Mouse (Mus musculus) limb, embryonic 14.5 days (tissue): Measurements from ENCODE around the gene Bscl2. TPM values are rescaled to one million over a fixed set of nuclear protein-coding genes. Genes with fewer than 3 reads are reported as not detected.

ENCODE experiments used
- ATAC-seq: fragments of 200-750 bp; cut with Nextera tagmentation; 2 replicates; pipeline ENCODE4 v1.8.0; 2017; ENCODE audit warnings: low read depth, moderate number of reproducible peaks, moderate TSS enrichment; ENCODE audit not compliant: low FRiP score
- DNase-seq: peaks from one replicate; pipeline ENCODE4 v3.0.0-alpha.2; 2015; ENCODE audit warnings: low spot score
- H3K27ac ChIP-seq: fragments of 300-500 bp; sonication (generic); replicated peaks from 2 replicates; pipeline ENCODE4 v1.5.1; 2014; ENCODE audit warnings: low read depth, mild to moderate bottlenecking, low read length, moderate library complexity, mixed read lengths
- H3K27me3 ChIP-seq: fragments of 300-500 bp; sonication (generic); 2 replicates; pipeline ENCODE4 v1.6.1; 2014; ENCODE audit warnings: low read length, mixed read lengths; ENCODE audit not compliant: control insufficient read depth, insufficient read depth
- H3K36me3 ChIP-seq: fragments of 300-500 bp; sonication (generic); 2 replicates; pipeline ENCODE4 v1.6.1; 2014; ENCODE audit warnings: mild to moderate bottlenecking, low read length, moderate library complexity, mixed read lengths; ENCODE audit not compliant: control insufficient read depth, insufficient read depth
- H3K4me1 ChIP-seq: fragments of 300-500 bp; sonication (generic); 2 replicates; pipeline ENCODE4 v1.6.1; 2014; ENCODE audit warnings: antibody characterized with exemption, low read length, mixed read lengths; ENCODE audit not compliant: control insufficient read depth, insufficient read depth
- H3K4me2 ChIP-seq: fragments of 300-500 bp; sonication (generic); replicated peaks from 2 replicates; pipeline ENCODE4 v1.6.1; 2014; ENCODE audit warnings: low read depth, mild to moderate bottlenecking, low read length, moderate library complexity; ENCODE audit not compliant: severe bottlenecking
- H3K4me3 ChIP-seq: fragments of 300-500 bp; sonication (generic); replicated peaks from 2 replicates; pipeline ENCODE4 v1.5.1; 2014; ENCODE audit warnings: low read length
- H3K9ac ChIP-seq: fragments of 300-500 bp; sonication (generic); 2 replicates; pipeline ENCODE4 v1.6.1; 2014; ENCODE audit warnings: mild to moderate bottlenecking, low read depth, low read length, moderate library complexity; ENCODE audit not compliant: severe bottlenecking
- H3K9me3 ChIP-seq: fragments of 300-500 bp; sonication (generic); 2 replicates; pipeline ENCODE4 v1.6.1; 2016; ENCODE audit warnings: low read length; ENCODE audit not compliant: control insufficient read depth
- POLR2A ChIP-seq: fragments of 200-500 bp; IDR thresholded peaks from 2 replicates; pipeline ENCODE4 v1.8.0; 2012; ENCODE audit warnings: inconsistent platforms, mild to moderate bottlenecking, moderate library complexity, borderline replicate concordance; ENCODE audit not compliant: insufficient read depth, insufficient read length; ENCODE audit errors: extremely low read depth
- WGBS: fragments of 180-500 bp; shearing (Covaris S2); extraction: QIAGEN DNeasy Blood & Tissue Kit; methylation state at CpG from one replicate; pipeline ENCODE4 v1.1.7; 2014; 5-methylcytosine and 5-hydroxymethylcytosine counted together
- polyA plus RNA-seq, 2 experiments: library from polyadenylated mRNA; depleted of rRNA in 1 of 2; stranded (reverse) in 1 of 2; unstranded in 1 of 2; fragments of >200 nt; fragmentation: Nextera tagmentation in 1 of 2; extraction: Ambion mirVana in 1 of 2; gene quantifications; 2 replicates each; pipeline versions ENCODE4 v1.2.1 to v1.2.3; 2012 to 2014

Gene Bscl2
- 48.2 and 63.5 TPM in 2 replicates for polyA plus RNA-seq (2012; rRNA removed)
- 50.2 and 51.3 TPM in 2 replicates for polyA plus RNA-seq (2014; fragmentation: Nextera tagmentation; extraction: Ambion mirVana)

DNA sequence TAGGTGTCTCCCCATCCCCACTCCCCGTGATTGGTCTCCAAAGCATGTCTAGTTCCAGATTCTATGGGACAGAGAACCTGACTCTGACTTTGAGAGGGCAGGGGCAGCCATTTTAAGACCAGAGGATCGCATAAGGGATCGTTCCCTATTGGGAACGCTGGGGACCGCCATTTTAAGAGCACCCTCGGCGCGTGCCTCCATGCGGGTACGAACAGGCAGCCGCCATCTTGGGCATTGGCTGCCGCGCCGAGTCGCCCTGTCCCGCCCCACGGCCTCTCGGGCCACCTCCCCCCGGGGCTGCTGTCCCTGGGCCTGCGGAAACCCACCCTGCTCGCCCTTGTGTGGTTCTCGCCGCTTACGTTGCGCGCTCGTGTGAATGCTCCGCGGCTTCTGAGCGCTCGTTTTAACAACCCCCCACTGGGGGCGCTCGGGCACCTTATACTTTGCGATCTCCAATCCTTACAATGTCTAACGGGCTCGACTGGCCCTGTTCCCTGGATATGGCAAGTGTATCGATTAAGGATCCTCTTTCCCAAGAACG lies at the start of gene Bscl2:
TSS of gene Bscl2 (plus strand) at position 217 of the 541 bp plus-strand sequence.
- H3K27ac ChIP-seq: peak within 1 kb of the TSS; percentile 97
- 0 out of 2 replicates have a peak, but pooled peaks have one; percentile 49 for TF ChIP-seq POLR2A
- DNase-seq (peak; percentile 85), ATAC-seq (peak; percentile 87)
- WGBS: under 1% methylated on average over 31 of the region's 38 CpGs
- H3K36me3 ChIP-seq: peaks cover 35% of the 10 kb centered on the region
- H3K4me3 ChIP-seq: peak within 1 kb of the TSS; percentile 51
- H3K9me3 ChIP-seq: no peaks in the 10 kb centered on the region
- peaks cover 25% of the 10 kb centered on the region for H3K4me1 ChIP-seq
- peak within 1 kb of the TSS; percentile 77 for H3K9ac ChIP-seq
- no peaks in the 10 kb centered on the region for H3K27me3 ChIP-seq
- peak within 1 kb of the TSS; percentile 76 for H3K4me2 ChIP-seq

DNA sequence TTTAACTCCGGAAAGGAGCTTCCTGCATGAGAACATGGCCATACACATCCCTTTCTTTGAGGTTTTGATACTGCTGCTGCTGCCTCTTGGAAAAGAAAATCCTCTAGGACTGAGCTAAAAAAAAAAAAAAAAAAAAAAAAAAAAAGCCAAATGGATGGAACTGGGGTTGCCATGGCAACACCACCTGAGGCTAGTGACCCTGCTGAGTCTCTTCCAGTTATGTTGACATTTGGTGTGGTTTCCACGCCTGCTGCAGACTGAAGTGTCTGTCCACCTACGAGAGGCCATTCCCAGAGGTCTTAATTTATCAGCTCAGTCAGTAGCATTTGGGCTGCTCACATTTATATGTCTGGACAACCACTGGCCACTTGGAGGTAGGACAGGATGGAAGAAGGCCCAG lies 48.7 kb upstream of the Bscl2 start:
- Histone ChIP-seq H3K36me3 (peaks cover 21% of the 10 kb centered on the region), H3K27ac (no peak overlapping the region), H3K9ac (no peak overlapping the region), H3K4me1 (0 out of 2 replicates have a peak, but pooled peaks cover 5% of the 10 kb centered on the region), H3K9me3 (no peaks in the 10 kb centered on the region), H3K27me3 (no peaks in the 10 kb centered on the region), H3K4me2 (no peak overlapping the region), H3K4me3 (no peak overlapping the region)
- no peak for TF ChIP-seq POLR2A
- DNase-seq (no peak), ATAC-seq (no peak)
- WGBS: 27% methylated on average over 3 of the region's 3 CpGs

DNA sequence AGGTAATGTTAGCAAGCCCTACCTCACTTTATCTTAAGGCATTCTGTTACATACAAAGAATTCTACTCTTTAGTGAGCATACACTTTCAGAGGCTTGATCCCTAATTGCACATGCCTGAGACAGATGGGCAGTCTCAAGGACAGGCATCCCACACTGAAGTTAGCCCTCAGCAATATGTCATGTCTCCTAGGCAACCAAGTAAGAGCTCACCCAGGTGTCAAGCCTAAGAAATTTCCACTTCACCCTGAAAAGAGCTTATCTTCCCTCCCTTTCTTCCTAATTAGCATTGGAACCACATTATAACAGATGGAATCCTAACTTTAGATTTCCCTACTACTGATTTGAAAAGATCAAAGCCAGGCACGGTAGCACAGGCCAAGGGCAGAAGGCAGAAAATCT lies 48.1 kb upstream of the Bscl2 start:
- no peaks in the 10 kb centered on the region for H3K9me3 ChIP-seq
- no peak for TF ChIP-seq POLR2A
- no peaks in the 10 kb centered on the region for H3K27me3 ChIP-seq
- H3K4me1 ChIP-seq: 0 out of 2 replicates have a peak, but pooled peaks cover 5% of the 10 kb centered on the region
- no peak overlapping the region for H3K4me2 ChIP-seq
- 62% methylated on average over 1 of the region's 1 CpGs for WGBS
- DNase-seq (no peak), ATAC-seq (no peak)
- H3K27ac ChIP-seq: no peak overlapping the region
- H3K9ac ChIP-seq: no peak overlapping the region
- H3K4me3 ChIP-seq: no peak overlapping the region
- H3K36me3 ChIP-seq: peaks cover 23% of the 10 kb centered on the region

DNA sequence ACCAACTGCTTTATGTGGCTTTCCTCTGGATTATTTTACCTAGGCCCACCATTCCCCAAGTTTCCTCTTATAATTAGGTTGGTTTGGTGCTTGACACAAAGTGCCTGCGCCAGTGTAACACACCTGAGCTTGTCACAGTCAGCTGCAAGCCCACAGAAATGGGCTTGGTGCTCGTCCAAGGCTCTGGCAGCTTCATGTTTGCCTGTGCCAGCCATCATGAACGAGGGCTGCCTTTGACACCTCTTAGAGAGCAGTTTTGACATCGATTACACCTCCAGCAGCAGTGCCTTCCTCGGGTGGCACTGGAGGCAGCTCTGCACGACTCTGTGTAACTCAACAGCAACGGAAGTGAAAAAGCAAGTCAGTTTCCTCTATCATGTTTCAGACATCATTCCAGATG lies 47.1 kb upstream of the Bscl2 start:
- DNase-seq: no peak
- H3K4me1 ChIP-seq: 0 out of 2 replicates have a peak, but pooled peaks cover 4% of the 10 kb centered on the region
- peaks cover 33% of the 10 kb centered on the region for H3K36me3 ChIP-seq
- no peak overlapping the region for H3K9ac ChIP-seq
- no peak overlapping the region for H3K4me2 ChIP-seq
- no peak for ATAC-seq
- 82% methylated on average over 7 of the region's 7 CpGs for WGBS
- H3K9me3 ChIP-seq: no peaks in the 10 kb centered on the region
- TF ChIP-seq POLR2A: no peak
- H3K27ac ChIP-seq: no peak overlapping the region
- no peaks in the 10 kb centered on the region for H3K27me3 ChIP-seq
- H3K4me3 ChIP-seq: no peak overlapping the region

DNA sequence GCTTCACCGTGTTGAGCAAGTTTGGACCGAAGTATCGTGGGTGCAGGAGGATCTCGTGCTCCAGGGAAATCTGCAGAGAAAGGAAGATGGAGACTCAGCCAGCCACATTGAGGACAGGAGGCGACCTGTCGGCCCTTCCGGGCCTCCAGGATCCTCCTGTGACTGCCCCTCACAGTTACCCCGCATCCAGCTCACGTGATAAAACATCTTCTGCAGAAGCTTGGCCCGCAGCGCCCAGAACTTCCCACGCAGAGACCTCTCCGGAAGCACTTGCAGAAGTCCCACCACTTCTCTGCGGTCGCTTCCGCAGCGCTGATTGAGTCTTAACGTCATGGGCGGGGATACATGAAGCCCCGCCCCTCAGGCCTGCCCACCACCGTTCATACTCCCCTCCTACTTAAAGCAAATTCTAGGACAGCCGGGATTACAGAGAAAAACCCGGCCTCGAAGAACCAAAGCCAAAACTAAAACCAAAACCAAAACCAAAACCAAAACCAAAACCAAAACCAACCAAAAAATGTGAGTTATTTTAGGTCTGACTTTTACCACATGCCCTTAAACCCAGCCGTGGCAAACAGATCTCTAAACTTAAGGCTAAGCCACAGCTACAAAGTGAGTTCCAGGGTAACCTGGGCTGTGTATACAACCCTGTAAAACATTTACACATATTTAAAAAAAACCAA lies 38.9 kb upstream of the Bscl2 start, which contains the start of gene Polr2g:
TSS of gene Polr2g (minus strand) at position 314 of the 683 bp plus-strand sequence.
- under 1% methylated on average over 25 of the region's 25 CpGs for WGBS
- Histone ChIP-seq H3K27me3 (no peaks in the 10 kb centered on the region), H3K9me3 (no peaks in the 10 kb centered on the region), H3K27ac (peak within 1 kb of the TSS; percentile 53; the same call in 1 of the 2 replicates), H3K4me2 (peak within 1 kb of the TSS; percentile 57), H3K36me3 (peaks cover 26% of the 10 kb centered on the region), H3K9ac (peak within 1 kb of the TSS; percentile 79), H3K4me1 (peaks cover 12% of the 10 kb centered on the region), H3K4me3 (peak within 1 kb of the TSS; percentile 81)
- DNase-seq (peak; percentile 96), ATAC-seq (peak; percentile 75)
- TF ChIP-seq POLR2A: peak; percentile 46; the same call in 1 of the 2 replicates
